Mouse (Mus musculus) E14TG2a.4 (cell line): Measurements from ENCODE around the gene Dctn1.

Experiments used
- CTCF ChIP-seq: conservative IDR thresholded peaks from 2 replicates; pipeline ENCODE4 v1.5.1; 2014; ENCODE audit warnings: low read length
- NANOG ChIP-seq: IDR thresholded peaks from 2 replicates; pipeline ENCODE4 v1.6.1; 2014; ENCODE audit warnings: borderline replicate concordance, low read length, mixed read lengths
- POU5F1 ChIP-seq: IDR thresholded peaks from 2 replicates; pipeline ENCODE4 v1.6.1; 2014; ENCODE audit warnings: low read length, borderline replicate concordance

- TF ChIP-seq CTCF, result no peak
- TF ChIP-seq NANOG, result no peak
- TF ChIP-seq POU5F1, result no peak
Observed at GRCm38 (mm10) chr6:83193571-83193970, 27.9 kb downstream of the Dctn1 start.
